Mouse (Mus musculus): Measurements from ENCODE around the gene Dnaja4. TPM values are rescaled to one million over a fixed set of nuclear protein-coding genes. Genes with fewer than 3 reads are reported as not detected.
A peak's percentile ranks its signal among the peaks of the same experiment; 100 is the strongest.
"Not testable (repeated sequence)": the region's sequence is repeated elsewhere in the genome, so short reads cannot be mapped to it uniquely, and the experiment has no call there.

The Dnaja4 gene
- polyA plus RNA-seq, 1 experiment from 2014 or later = 3.4 TPM

GRCm38 (mm10) chr9:54691241-54691805 is 7.3 kb upstream of the Dnaja4 start:
- peak overlapping the region; percentile 22; the same call in 1 of the 2 replicates for H3K4me3 ChIP-seq (ENCODE audit: low read depth, low read length)
- not testable (repeated sequence) for H3K9me3 ChIP-seq (ENCODE audit: control insufficient read depth); H3K27me3 ChIP-seq (replicated peaks; ENCODE audit: control insufficient read depth, insufficient read depth, low read length); H3K9ac ChIP-seq (ENCODE audit: low read depth, low read length); H3K4me1 ChIP-seq (replicated peaks; ENCODE audit: control insufficient read depth, insufficient read depth, low read length); ATAC-seq; H3K36me3 ChIP-seq (ENCODE audit: control insufficient read depth, insufficient read depth); H3K27ac ChIP-seq (ENCODE audit: low read depth, low read length)
- 4% methylated on average over 30 of the region's 31 CpGs for WGBS
- peak; percentile 25 for TF ChIP-seq CTCF (IDR thresholded peaks at IDR 0.05; ENCODE audit: low read depth)
- peak overlapping the region; percentile 63 for H3K4me2 ChIP-seq (replicated peaks; ENCODE audit: low read depth)

DNA sequence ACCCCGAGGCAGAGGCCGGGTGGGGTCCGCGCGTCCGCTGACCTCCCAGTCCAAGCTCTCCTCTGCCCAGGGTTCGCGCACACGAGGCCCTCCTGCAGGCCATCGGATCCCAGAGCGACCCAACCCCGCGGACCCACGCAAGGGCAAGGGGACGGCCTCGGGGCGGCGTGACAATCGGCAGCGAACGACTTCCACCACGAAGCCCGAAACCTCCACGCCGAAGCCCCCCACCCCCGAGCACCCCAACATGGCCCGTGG is 343 bp downstream of the Dnaja4 start:
- peak overlapping the region; percentile 98 for H3K4me2 ChIP-seq (replicated peaks; ENCODE audit: low read depth)
- peaks cover 11% of the 10 kb centered on the region; the same call in 1 of the 2 replicates for H3K27me3 ChIP-seq (replicated peaks; ENCODE audit: control insufficient read depth, insufficient read depth, low read length)
- H3K27ac ChIP-seq (ENCODE audit: low read depth, low read length) = peak overlapping the region; percentile 46
- H3K36me3 ChIP-seq (ENCODE audit: control insufficient read depth, insufficient read depth) = no peaks in the 10 kb centered on the region
- H3K9me3 ChIP-seq (ENCODE audit: control insufficient read depth) = no peaks in the 10 kb centered on the region
- peak overlapping the region; percentile 84 for H3K4me3 ChIP-seq (ENCODE audit: low read depth, low read length)
- peak; percentile 53 for ATAC-seq
- 6% methylated on average over 27 of the region's 27 CpGs for WGBS
- peak overlapping the region; percentile 69 for H3K9ac ChIP-seq (ENCODE audit: low read depth, low read length)
- TF ChIP-seq CTCF (IDR thresholded peaks at IDR 0.05; ENCODE audit: low read depth) = no peak
- H3K4me1 ChIP-seq (replicated peaks; ENCODE audit: control insufficient read depth, insufficient read depth, low read length) = no peaks in the 10 kb centered on the region

- no peaks in the 10 kb centered on the region for H3K9me3 ChIP-seq (ENCODE audit: control insufficient read depth)
- H3K9ac ChIP-seq (ENCODE audit: low read depth, low read length) = peak overlapping the region; percentile 69
- TF ChIP-seq CTCF (IDR thresholded peaks at IDR 0.05; ENCODE audit: low read depth) = peak; percentile 37
- H3K27ac ChIP-seq (ENCODE audit: low read depth, low read length) = peak overlapping the region; percentile 46; the same call in 1 of the 2 replicates
- no peaks in the 10 kb centered on the region for H3K4me1 ChIP-seq (replicated peaks; ENCODE audit: control insufficient read depth, insufficient read depth, low read length)
- peaks cover 11% of the 10 kb centered on the region; the same call in 1 of the 2 replicates for H3K27me3 ChIP-seq (replicated peaks; ENCODE audit: control insufficient read depth, insufficient read depth, low read length)
- H3K4me2 ChIP-seq (replicated peaks; ENCODE audit: low read depth) = peak overlapping the region; percentile 98
- ATAC-seq = peak; percentile 69
- WGBS = under 1% methylated on average over 90 of the region's 92 CpGs
- no peaks in the 10 kb centered on the region for H3K36me3 ChIP-seq (ENCODE audit: control insufficient read depth, insufficient read depth)
- H3K4me3 ChIP-seq (ENCODE audit: low read depth, low read length) = peak overlapping the region; percentile 84
Measured at GRCm38 (mm10) chr9:54699345-54700173, 886 bp downstream of the Dnaja4 start.

GRCm38 (mm10) chr9:54700174-54700475 is 1.5 kb downstream of the Dnaja4 start:
- Histone ChIP-seq H3K27ac (ENCODE audit: low read depth, low read length) (no peak overlapping the region), H3K4me2 (replicated peaks; ENCODE audit: low read depth) (peak overlapping the region; percentile 98), H3K27me3 (replicated peaks; ENCODE audit: control insufficient read depth, insufficient read depth, low read length) (peaks cover 11% of the 10 kb centered on the region; the same call in 1 of the 2 replicates), H3K9me3 (ENCODE audit: control insufficient read depth) (no peaks in the 10 kb centered on the region), H3K4me1 (replicated peaks; ENCODE audit: control insufficient read depth, insufficient read depth, low read length) (no peaks in the 10 kb centered on the region), H3K9ac (ENCODE audit: low read depth, low read length) (peak overlapping the region; percentile 69), H3K36me3 (ENCODE audit: control insufficient read depth, insufficient read depth) (no peaks in the 10 kb centered on the region), H3K4me3 (ENCODE audit: low read depth, low read length) (peak overlapping the region; percentile 84)
- WGBS = 15% methylated on average over 9 of the region's 9 CpGs
- ATAC-seq = no peak
- TF ChIP-seq CTCF (IDR thresholded peaks at IDR 0.05; ENCODE audit: low read depth) = no peak

DNA sequence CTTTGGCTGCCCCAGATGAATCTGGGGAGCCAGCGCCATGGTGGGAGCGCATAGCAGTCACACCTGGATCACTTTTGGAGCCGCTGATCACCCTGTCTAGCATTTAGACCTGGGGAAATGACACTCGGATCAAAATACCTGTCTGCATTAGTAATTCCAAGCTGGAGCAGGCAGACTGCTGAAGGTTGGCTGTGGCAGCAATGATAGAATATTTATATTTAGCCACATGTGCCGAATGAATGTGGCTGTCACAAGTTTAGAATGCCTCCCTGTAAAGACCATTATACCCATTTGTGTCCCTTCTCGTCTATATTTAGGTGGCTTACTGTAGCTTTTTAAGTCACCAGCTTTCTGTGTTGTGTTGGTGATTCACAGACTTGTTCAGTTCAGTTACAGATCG is 2.1 kb downstream of the Dnaja4 start:
- no peak for ATAC-seq
- Histone ChIP-seq H3K27ac (ENCODE audit: low read depth, low read length) (no peak overlapping the region), H3K27me3 (replicated peaks; ENCODE audit: control insufficient read depth, insufficient read depth, low read length) (peaks cover 11% of the 10 kb centered on the region; the same call in 1 of the 2 replicates), H3K4me2 (replicated peaks; ENCODE audit: low read depth) (peak overlapping the region; percentile 98; the same call in 1 of the 2 replicates), H3K4me3 (ENCODE audit: low read depth, low read length) (no peak overlapping the region), H3K9me3 (ENCODE audit: control insufficient read depth) (no peaks in the 10 kb centered on the region), H3K4me1 (replicated peaks; ENCODE audit: control insufficient read depth, insufficient read depth, low read length) (no peaks in the 10 kb centered on the region), H3K36me3 (ENCODE audit: control insufficient read depth, insufficient read depth) (no peaks in the 10 kb centered on the region), H3K9ac (ENCODE audit: low read depth, low read length) (no peak overlapping the region)
- TF ChIP-seq CTCF (IDR thresholded peaks at IDR 0.05; ENCODE audit: low read depth) = no peak
- 85% methylated on average over 7 of the region's 7 CpGs for WGBS

DNA sequence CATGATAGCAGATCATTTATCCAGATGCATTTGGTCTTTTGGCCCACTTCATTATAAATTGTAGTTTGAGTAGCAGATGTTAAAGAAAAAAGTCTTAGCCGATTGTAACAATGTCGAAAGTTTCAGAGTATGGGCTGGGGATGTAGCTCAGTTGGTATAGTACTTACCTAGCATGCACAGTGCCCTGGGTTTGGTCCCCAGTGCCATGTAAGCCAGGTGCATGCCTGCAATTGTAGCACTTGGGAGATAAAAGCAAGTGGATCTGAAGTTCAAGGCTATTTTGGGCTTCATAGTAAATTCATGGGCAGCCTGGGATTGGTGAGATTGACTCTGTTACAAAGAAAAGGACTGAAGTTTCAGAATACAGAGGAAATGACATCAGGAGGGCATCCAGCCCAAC is 3.9 kb downstream of the Dnaja4 start:
- WGBS = 93% methylated on average over 2 of the region's 2 CpGs

More for the DNA sequence above, 3.9 kb downstream of the Dnaja4 start:
- no peak for ATAC-seq
- no peak for TF ChIP-seq CTCF (IDR thresholded peaks at IDR 0.05; ENCODE audit: low read depth)
- Histone ChIP-seq H3K9me3 (ENCODE audit: control insufficient read depth) (no peaks in the 10 kb centered on the region), H3K9ac (ENCODE audit: low read depth, low read length) (no peak overlapping the region), H3K4me3 (ENCODE audit: low read depth, low read length) (no peak overlapping the region), H3K27me3 (replicated peaks; ENCODE audit: control insufficient read depth, insufficient read depth, low read length) (peaks cover 11% of the 10 kb centered on the region; the same call in 1 of the 2 replicates), H3K27ac (ENCODE audit: low read depth, low read length) (no peak overlapping the region), H3K36me3 (ENCODE audit: control insufficient read depth, insufficient read depth) (no peaks in the 10 kb centered on the region), H3K4me2 (replicated peaks; ENCODE audit: low read depth) (no peak overlapping the region), H3K4me1 (replicated peaks; ENCODE audit: control insufficient read depth, insufficient read depth, low read length) (no peaks in the 10 kb centered on the region)
